Mouse (Mus musculus): ENCODE data around the gene Klc4. TPM values are rescaled to one million over a fixed set of nuclear protein-coding genes. Genes with fewer than 3 reads are reported as not detected.

Gene Klc4
- total and polyA plus RNA-seq, 3 experiments, result 5.4 to 9.5 TPM; not detected in 1

DNA sequence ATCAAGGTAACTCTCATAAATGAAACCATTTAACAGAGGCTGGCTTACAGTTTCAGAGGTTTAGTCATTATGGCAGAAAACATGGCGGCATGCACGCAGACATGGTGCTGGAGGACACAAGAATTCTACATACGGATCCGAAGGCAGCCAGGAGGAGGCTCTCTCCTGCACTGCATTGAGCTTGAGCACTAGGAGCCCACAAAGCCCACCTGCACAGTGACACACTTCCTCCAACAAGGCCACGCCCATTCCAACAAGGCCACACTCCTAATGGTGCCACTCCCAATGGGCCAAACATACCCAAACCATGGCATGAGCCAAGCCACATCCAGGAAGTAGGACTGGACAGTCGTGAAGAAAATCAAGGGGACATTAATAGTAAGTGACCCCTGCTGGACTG, 34.5 kb downstream of the Klc4 start:
- TF ChIP-seq TBP (IDR thresholded peaks at IDR 0.05; ENCODE audit: low read depth, low read length), result no peak
- no peak for TF ChIP-seq TAL1 (IDR thresholded peaks at IDR 0.05; ENCODE audit: low read length)
- TF ChIP-seq ZKSCAN1 (IDR thresholded peaks at IDR 0.05; ENCODE audit: low read depth, low read length), result no peak
- TF ChIP-seq ETS1 (IDR thresholded peaks at IDR 0.05; ENCODE audit: low read depth, low read length), result no peak
- no peak for TF ChIP-seq BHLHE40 (IDR thresholded peaks at IDR 0.05; ENCODE audit: borderline replicate concordance, low read depth, low read length)
- no peak for TF ChIP-seq ZNF384 (IDR thresholded peaks at IDR 0.05; ENCODE audit: low read depth, low read length)
- no peak for TF ChIP-seq E2F4 (IDR thresholded peaks at IDR 0.05; ENCODE audit: borderline replicate concordance, low read depth, low read length)
- TF ChIP-seq SIN3A (IDR thresholded peaks at IDR 0.05; ENCODE audit: low read length), result no peak
- TF ChIP-seq USF1 (IDR thresholded peaks at IDR 0.05; ENCODE audit: low read depth, low read length), result no peak
- no peak for TF ChIP-seq NELFE (IDR thresholded peaks at IDR 0.05; ENCODE audit: low read depth, low read length)
- TF ChIP-seq MAZ (IDR thresholded peaks at IDR 0.05; ENCODE audit: low read depth, low read length), result no peak
- TF ChIP-seq TCF12 (IDR thresholded peaks at IDR 0.05; ENCODE audit: low read depth, low read length), result no peak
- TF ChIP-seq MEF2A (IDR thresholded peaks at IDR 0.05; ENCODE audit: extremely low read depth, insufficient replicate concordance, low read depth, low read length, poor library complexity, severe bottlenecking), result no peak

GRCm38 (mm10) chr17:46609721-46610514, 35.9 kb downstream of the Klc4 start:
- peak overlapping the region; percentile 51; the same call in 1 of the 2 replicates for H3K9ac ChIP-seq (ENCODE audit: control insufficient read depth, low read depth, low read length, poor library complexity, severe bottlenecking)
- TF ChIP-seq NRF1 (IDR thresholded peaks at IDR 0.05; ENCODE audit: insufficient read depth, low read depth, low read length, poor library complexity, severe bottlenecking) (no peak), TCF12 (IDR thresholded peaks at IDR 0.05; ENCODE audit: low read depth, low read length) (no peak), MXI1 (IDR thresholded peaks at IDR 0.05; ENCODE audit: low read depth, low read length) (no peak), SIN3A (IDR thresholded peaks at IDR 0.05; ENCODE audit: low read length) (no peak), MEF2A (IDR thresholded peaks at IDR 0.05; ENCODE audit: extremely low read depth, insufficient replicate concordance, low read depth, low read length, poor library complexity, severe bottlenecking) (no peak), RCOR1 (IDR thresholded peaks at IDR 0.05; ENCODE audit: low read depth, low read length) (no peak), UBTF (IDR thresholded peaks at IDR 0.05; ENCODE audit: borderline replicate concordance, insufficient read depth, low read depth, low read length) (no peak), CHD2 (IDR thresholded peaks at IDR 0.05; ENCODE audit: low read length) (no peak), MYB (IDR thresholded peaks at IDR 0.05; ENCODE audit: low read depth, low read length) (no peak)
- no peaks in the 10 kb centered on the region for H3K4me1 ChIP-seq (ENCODE audit: control insufficient read depth in 1 of 2, insufficient read depth in 2 of 2, low read length in 2 of 2)

More for the DNA sequence above, 34.5 kb downstream of the Klc4 start:
- Histone ChIP-seq H3K9ac (ENCODE audit: control insufficient read depth, low read depth, low read length, poor library complexity, severe bottlenecking) (no peak overlapping the region), H3K27ac (ENCODE audit: control insufficient read depth, low read depth, low read length) (no peak overlapping the region), H3K27me3 (ENCODE audit: control insufficient read depth in 1 of 2, insufficient read depth in 2 of 2, low read length in 2 of 2) (peaks cover 12 to 14% of the 10 kb centered on the region in 2 experiments), H3K79me2 (ENCODE audit: control insufficient read depth, insufficient read depth, low read length, poor library complexity) (no peaks in the 10 kb centered on the region), H3K4me1 (ENCODE audit: control insufficient read depth in 1 of 2, insufficient read depth in 2 of 2, low read length in 2 of 2) (no peaks in the 10 kb centered on the region), H3K4me3 (ENCODE audit: control insufficient read depth in 1 of 2, insufficient read depth in 1 of 2, low read depth in 2 of 2, low read length in 2 of 2) (no peak overlapping the region), H3K9me3 (replicated peaks; ENCODE audit: insufficient read depth, low read length) (no peaks in the 10 kb centered on the region), H3K36me3 (ENCODE audit: control insufficient read depth in 1 of 2, insufficient read depth in 2 of 2, low read length in 2 of 2) (no peaks in the 10 kb centered on the region)
- DNase-seq (ENCODE audit: low read depth, low spot score), result no peak

More at GRCm38 (mm10) chr17:46609721-46610514, 35.9 kb downstream of the Klc4 start:
- Histone ChIP-seq H3K27me3 (ENCODE audit: control insufficient read depth in 1 of 2, insufficient read depth in 2 of 2, low read length in 2 of 2) (peaks cover 12% of the 10 kb centered on the region in 2 experiments), H3K36me3 (ENCODE audit: control insufficient read depth in 1 of 2, insufficient read depth in 2 of 2, low read length in 2 of 2) (no peaks in the 10 kb centered on the region), H3K4me3 (ENCODE audit: control insufficient read depth in 1 of 2, insufficient read depth in 1 of 2, low read depth in 2 of 2, low read length in 2 of 2) (peak overlapping the region; percentile 69 to 97), H3K79me2 (ENCODE audit: control insufficient read depth, insufficient read depth, low read length, poor library complexity) (no peaks in the 10 kb centered on the region), H3K27ac (ENCODE audit: control insufficient read depth, low read depth, low read length) (no peak overlapping the region), H3K9me3 (replicated peaks; ENCODE audit: insufficient read depth, low read length) (no peaks in the 10 kb centered on the region)
- peak; percentile 56 for DNase-seq (ENCODE audit: low read depth, low spot score)
